Mouse (Mus musculus): ENCODE measurements around the gene Rnf220. TPM values are rescaled to one million over a fixed set of nuclear protein-coding genes. Genes with fewer than 3 reads are reported as not detected.
A peak's percentile ranks its signal among the peaks of the same experiment; 100 is the strongest.

The Rnf220 gene
- polyA plus RNA-seq, 1 experiment from 2014 or later = 55.5 TPM

DNA sequence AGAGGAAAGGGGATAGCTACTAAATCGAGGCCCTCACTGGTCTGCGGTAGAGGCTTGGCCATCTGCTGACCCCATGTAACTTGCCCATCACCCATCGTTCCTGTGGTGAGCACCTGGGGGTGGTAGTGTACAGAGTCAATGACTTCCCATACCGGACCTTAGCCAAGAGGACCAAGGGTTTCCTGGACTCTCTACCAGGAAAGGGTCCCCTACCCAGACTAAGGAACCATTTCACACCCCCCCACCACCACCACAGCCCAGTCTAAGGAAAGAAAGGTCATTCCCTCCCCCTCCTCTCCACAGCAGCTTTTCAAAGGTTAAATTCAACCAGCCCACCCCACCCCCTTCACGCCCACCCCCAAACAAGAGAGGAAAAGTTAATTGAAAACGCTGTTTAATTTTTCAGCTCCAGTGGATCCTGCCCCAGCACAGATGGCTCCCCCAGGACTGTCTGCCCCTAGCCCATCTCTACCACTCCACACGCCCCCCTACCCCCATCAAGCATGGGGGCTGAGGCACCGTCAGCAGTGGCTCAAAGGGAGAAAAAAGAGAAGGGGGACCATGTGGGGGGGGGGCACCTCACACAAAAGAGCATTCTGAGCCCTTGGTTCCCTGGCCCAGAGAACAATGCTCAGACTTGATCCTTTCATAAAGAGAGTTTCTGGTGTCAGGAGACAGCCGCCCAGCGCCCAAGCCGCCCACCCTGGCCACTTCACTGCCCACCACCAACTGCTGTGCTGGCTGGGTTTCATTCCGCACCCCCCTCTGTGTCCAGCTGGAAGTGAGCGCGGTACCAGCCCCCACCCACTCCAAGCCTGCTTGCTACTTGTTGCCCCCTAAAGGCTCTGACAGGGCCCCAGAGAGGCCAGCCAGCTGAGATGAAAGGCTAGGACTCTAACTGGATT, 87.5 kb downstream of the Rnf220 start:
- Histone ChIP-seq H3K9ac (ENCODE audit: low read depth, low read length) (no peak overlapping the region), H3K36me3 (ENCODE audit: control insufficient read depth, insufficient read depth, low read length) (no peaks in the 10 kb centered on the region), H3K27me3 (ENCODE audit: control insufficient read depth, insufficient read depth, low read length) (peaks cover 74% of the 10 kb centered on the region), H3K27ac (ENCODE audit: low read depth, low read length) (peak overlapping the region; percentile 60), H3K4me2 (replicated peaks; ENCODE audit: low read depth, low read length) (no peak overlapping the region), H3K9me3 (ENCODE audit: control insufficient read depth, low read length) (no peaks in the 10 kb centered on the region), H3K4me3 (ENCODE audit: low read depth, low read length) (no peak overlapping the region), H3K4me1 (replicated peaks; ENCODE audit: control insufficient read depth, insufficient read depth, low read length) (peaks cover 16% of the 10 kb centered on the region)
- ATAC-seq (ENCODE audit: low FRiP score) (peak; percentile 86), DNase-seq (ENCODE audit: low spot score) (peak; percentile 67)
- 22% methylated on average over 14 of the region's 14 CpGs for WGBS

DNA sequence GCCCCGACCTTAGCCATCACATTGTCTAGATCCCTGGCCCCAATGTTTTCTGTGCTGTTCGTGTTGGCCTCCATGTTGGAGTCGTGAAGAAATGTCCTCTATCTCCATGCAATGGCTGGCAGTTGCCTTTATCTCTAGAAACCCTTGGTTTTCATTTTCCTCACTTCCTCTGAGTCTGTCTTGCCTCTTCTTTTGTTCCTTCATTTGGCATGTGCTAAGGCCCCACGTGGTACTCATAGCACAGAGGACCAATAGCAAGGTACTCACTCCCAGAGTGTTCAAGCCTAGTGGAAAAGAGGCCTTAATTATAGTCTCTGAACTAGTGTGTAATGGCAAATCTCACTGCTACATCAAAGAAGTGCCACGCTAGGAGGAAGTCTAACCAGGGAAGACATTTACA, 88.9 kb downstream of the Rnf220 start:
- H3K4me1 ChIP-seq (replicated peaks; ENCODE audit: control insufficient read depth, insufficient read depth, low read length) = peaks cover 16% of the 10 kb centered on the region
- no peak for ATAC-seq (ENCODE audit: low FRiP score)
- no peak overlapping the region for H3K27ac ChIP-seq (ENCODE audit: low read depth, low read length)
- H3K27me3 ChIP-seq (ENCODE audit: control insufficient read depth, insufficient read depth, low read length) = peaks cover 74% of the 10 kb centered on the region
- WGBS = 74% methylated on average over 5 of the region's 5 CpGs
- H3K4me3 ChIP-seq (ENCODE audit: low read depth, low read length) = no peak overlapping the region
- no peak overlapping the region for H3K4me2 ChIP-seq (replicated peaks; ENCODE audit: low read depth, low read length)
- H3K9me3 ChIP-seq (ENCODE audit: control insufficient read depth, low read length) = no peaks in the 10 kb centered on the region
- no peak for DNase-seq (ENCODE audit: low spot score)
- H3K36me3 ChIP-seq (ENCODE audit: control insufficient read depth, insufficient read depth, low read length) = no peaks in the 10 kb centered on the region
- H3K9ac ChIP-seq (ENCODE audit: low read depth, low read length) = no peak overlapping the region

DNA sequence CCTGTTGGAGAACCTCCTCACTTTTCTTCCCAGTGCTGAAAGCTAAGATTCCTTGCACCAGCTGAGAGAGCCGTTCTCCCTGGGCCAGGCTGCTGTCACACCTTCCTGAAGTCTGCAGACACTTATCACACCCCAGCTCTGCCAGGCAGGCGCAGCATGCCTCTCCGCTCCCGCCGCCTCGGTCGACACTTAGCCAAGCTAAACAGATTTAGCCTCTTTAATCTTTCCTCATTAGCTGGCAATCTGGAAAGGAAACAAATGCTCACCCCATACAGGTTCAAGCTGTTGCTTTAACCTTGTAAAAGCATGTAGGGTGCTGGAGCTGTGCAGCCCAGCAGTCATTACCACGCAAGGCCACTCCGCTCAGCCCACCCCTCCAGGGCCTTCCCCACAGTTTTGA, 90.9 kb downstream of the Rnf220 start:
- ATAC-seq (ENCODE audit: low FRiP score) (no peak), DNase-seq (ENCODE audit: low spot score) (no peak)
- no peak overlapping the region for H3K9ac ChIP-seq (ENCODE audit: low read depth, low read length)
- WGBS = 50% methylated on average over 9 of the region's 9 CpGs
- no peak overlapping the region for H3K27ac ChIP-seq (ENCODE audit: low read depth, low read length)
- H3K4me1 ChIP-seq (replicated peaks; ENCODE audit: control insufficient read depth, insufficient read depth, low read length) = peaks cover 13% of the 10 kb centered on the region
- H3K4me2 ChIP-seq (replicated peaks; ENCODE audit: low read depth, low read length) = no peak overlapping the region
- no peaks in the 10 kb centered on the region for H3K9me3 ChIP-seq (ENCODE audit: control insufficient read depth, low read length)
- no peaks in the 10 kb centered on the region for H3K36me3 ChIP-seq (ENCODE audit: control insufficient read depth, insufficient read depth, low read length)
- H3K27me3 ChIP-seq (ENCODE audit: control insufficient read depth, insufficient read depth, low read length) = peaks cover 86% of the 10 kb centered on the region
- no peak overlapping the region for H3K4me3 ChIP-seq (ENCODE audit: low read depth, low read length)

DNA sequence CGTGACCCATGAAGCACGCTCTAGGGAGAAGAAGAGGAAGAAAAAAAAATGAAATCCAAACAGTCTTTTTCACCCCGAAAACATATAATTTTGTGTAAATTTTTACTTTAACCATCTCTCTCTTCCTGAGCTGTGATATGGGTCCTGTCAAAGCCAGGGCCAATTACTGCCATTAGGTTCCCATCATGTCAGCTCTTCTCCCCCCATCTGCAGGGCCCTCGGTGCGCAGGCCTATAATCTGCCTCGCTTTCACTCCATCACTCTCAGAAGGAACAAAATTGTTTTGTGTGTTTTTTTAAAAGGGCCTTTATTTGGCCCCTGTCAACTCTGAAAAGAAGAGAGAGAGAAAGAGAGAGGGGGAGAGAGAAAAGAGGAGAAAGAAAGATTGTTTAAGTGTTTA, 91.6 kb downstream of the Rnf220 start:
- Histone ChIP-seq H3K27me3 (ENCODE audit: control insufficient read depth, insufficient read depth, low read length) (peaks cover 84% of the 10 kb centered on the region), H3K36me3 (ENCODE audit: control insufficient read depth, insufficient read depth, low read length) (no peaks in the 10 kb centered on the region), H3K4me1 (replicated peaks; ENCODE audit: control insufficient read depth, insufficient read depth, low read length) (peaks cover 11% of the 10 kb centered on the region), H3K9me3 (ENCODE audit: control insufficient read depth, low read length) (no peaks in the 10 kb centered on the region), H3K9ac (ENCODE audit: low read depth, low read length) (no peak overlapping the region), H3K4me2 (replicated peaks; ENCODE audit: low read depth, low read length) (no peak overlapping the region), H3K4me3 (ENCODE audit: low read depth, low read length) (no peak overlapping the region), H3K27ac (ENCODE audit: low read depth, low read length) (no peak overlapping the region)
- WGBS = 70% methylated on average over 6 of the region's 6 CpGs
- ATAC-seq (ENCODE audit: low FRiP score) (no peak), DNase-seq (ENCODE audit: low spot score) (no peak)

DNA sequence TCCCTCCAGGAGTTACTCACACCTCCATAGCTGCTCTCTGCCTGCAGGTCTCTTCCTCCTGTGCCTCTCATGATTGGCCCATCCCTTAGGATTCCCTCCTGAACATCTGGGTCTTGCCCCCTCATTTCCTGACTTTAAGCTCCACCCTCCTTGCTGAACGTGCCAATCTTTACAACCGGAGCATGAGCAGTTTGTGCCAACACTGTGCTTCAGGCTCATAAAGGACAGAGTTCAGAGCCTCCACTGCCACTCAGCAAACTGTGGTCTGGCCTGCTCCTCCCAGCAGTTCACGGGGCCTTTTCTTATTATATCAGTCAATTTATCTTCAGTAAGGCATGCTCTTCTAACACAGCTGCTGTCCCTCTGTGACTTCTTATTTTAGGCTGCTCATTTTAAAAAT, 93.4 kb downstream of the Rnf220 start:
- H3K4me1 ChIP-seq (replicated peaks; ENCODE audit: control insufficient read depth, insufficient read depth, low read length) = 0 out of 2 replicates have a peak, but pooled peaks cover 3% of the 10 kb centered on the region
- no peak overlapping the region for H3K4me2 ChIP-seq (replicated peaks; ENCODE audit: low read depth, low read length)
- no peak overlapping the region for H3K4me3 ChIP-seq (ENCODE audit: low read depth, low read length)
- H3K9me3 ChIP-seq (ENCODE audit: control insufficient read depth, low read length) = no peaks in the 10 kb centered on the region
- 60% methylated on average over 3 of the region's 3 CpGs for WGBS
- peaks cover 83% of the 10 kb centered on the region for H3K27me3 ChIP-seq (ENCODE audit: control insufficient read depth, insufficient read depth, low read length)
- H3K27ac ChIP-seq (ENCODE audit: low read depth, low read length) = no peak overlapping the region
- DNase-seq (ENCODE audit: low spot score) = no peak
- no peaks in the 10 kb centered on the region for H3K36me3 ChIP-seq (ENCODE audit: control insufficient read depth, insufficient read depth, low read length)
- H3K9ac ChIP-seq (ENCODE audit: low read depth, low read length) = no peak overlapping the region
- ATAC-seq (ENCODE audit: low FRiP score) = no peak

DNA sequence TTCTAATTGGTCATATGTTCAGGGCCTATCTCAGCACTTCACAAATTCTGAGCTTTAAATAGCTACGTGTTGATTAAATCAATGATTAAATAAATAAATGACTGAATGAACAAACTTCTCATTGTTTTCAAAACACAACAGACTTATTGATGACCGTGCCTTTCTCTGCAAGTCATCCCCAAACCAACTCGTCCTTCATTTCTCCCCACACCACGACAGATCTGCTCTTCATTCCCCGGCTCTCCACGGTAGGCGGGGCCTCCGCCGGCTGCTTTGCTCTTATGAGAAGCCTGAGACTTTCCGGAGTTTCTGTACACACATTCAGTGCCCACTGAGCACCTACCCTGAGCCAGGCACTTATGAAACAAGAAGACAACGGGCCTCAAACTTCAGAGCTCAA, 99.7 kb downstream of the Rnf220 start:
- ATAC-seq (ENCODE audit: low FRiP score) (no peak), DNase-seq (ENCODE audit: low spot score) (no peak)
- H3K4me3 ChIP-seq (ENCODE audit: low read depth, low read length) = no peak overlapping the region
- H3K36me3 ChIP-seq (ENCODE audit: control insufficient read depth, insufficient read depth, low read length) = no peaks in the 10 kb centered on the region
- WGBS = 69% methylated on average over 11 of the region's 11 CpGs
- no peak overlapping the region for H3K9ac ChIP-seq (ENCODE audit: low read depth, low read length)
- H3K4me1 ChIP-seq (replicated peaks; ENCODE audit: control insufficient read depth, insufficient read depth, low read length) = peaks cover 9% of the 10 kb centered on the region
- H3K4me2 ChIP-seq (replicated peaks; ENCODE audit: low read depth, low read length) = no peak overlapping the region
- H3K27me3 ChIP-seq (ENCODE audit: control insufficient read depth, insufficient read depth, low read length) = peaks cover 86% of the 10 kb centered on the region
- no peak overlapping the region for H3K27ac ChIP-seq (ENCODE audit: low read depth, low read length)
- no peaks in the 10 kb centered on the region for H3K9me3 ChIP-seq (ENCODE audit: control insufficient read depth, low read length)

DNA sequence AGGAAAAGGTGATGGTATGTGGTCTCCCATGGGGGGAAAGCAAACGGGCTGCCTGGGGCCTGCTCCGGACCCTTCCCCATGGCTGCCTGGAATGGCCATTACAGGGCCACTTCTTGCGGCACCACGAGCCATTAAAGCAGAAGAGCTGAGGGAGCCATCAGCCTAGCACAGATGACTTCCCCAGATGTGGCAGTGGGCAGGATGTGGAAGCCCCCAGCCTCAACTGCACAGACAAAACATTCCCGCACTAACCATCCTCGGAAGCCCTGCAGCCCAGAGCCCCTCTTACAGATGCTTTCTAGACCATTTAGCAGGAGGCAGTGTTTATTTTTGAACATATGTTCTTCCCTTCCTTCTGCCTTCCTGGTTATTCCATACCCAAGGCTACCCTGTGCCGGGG, 103.8 kb downstream of the Rnf220 start:
- no peak for DNase-seq (ENCODE audit: low spot score)
- Histone ChIP-seq H3K4me1 (replicated peaks; ENCODE audit: control insufficient read depth, insufficient read depth, low read length) (peaks cover 17% of the 10 kb centered on the region), H3K4me2 (replicated peaks; ENCODE audit: low read depth, low read length) (no peak overlapping the region), H3K9me3 (ENCODE audit: control insufficient read depth, low read length) (no peaks in the 10 kb centered on the region), H3K27me3 (ENCODE audit: control insufficient read depth, insufficient read depth, low read length) (peaks cover 79% of the 10 kb centered on the region), H3K36me3 (ENCODE audit: control insufficient read depth, insufficient read depth, low read length) (no peaks in the 10 kb centered on the region), H3K4me3 (ENCODE audit: low read depth, low read length) (no peak overlapping the region), H3K9ac (ENCODE audit: low read depth, low read length) (no peak overlapping the region), H3K27ac (ENCODE audit: low read depth, low read length) (no peak overlapping the region)
- ATAC-seq (ENCODE audit: low FRiP score) = no peak
- whole genome bisulfite sequencing = 55% methylated on average over 7 of the region's 7 CpGs

DNA sequence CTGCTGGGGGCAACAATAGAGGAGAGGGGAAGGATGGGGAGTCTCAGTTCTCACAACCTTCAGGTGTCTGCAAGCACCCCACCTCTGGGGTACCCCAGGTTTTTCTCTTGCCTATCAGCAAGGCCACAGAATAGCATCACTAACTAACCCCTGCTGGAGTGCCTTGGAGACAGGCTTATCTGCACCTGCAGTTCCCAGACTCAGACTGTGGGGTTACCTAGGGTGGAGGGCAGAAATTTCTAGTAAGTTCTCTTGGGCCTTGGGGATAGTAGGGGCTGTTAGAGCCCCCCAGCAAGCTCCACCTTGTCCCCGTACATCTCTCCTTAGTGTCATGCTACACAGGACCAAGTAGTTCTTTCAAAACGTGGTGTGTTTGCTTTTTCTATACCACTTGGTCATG, 104.5 kb downstream of the Rnf220 start:
- ATAC-seq (ENCODE audit: low FRiP score) (peak; percentile 47; the same call in 1 of the 2 replicates), DNase-seq (ENCODE audit: low spot score) (no peak)
- Histone ChIP-seq H3K4me1 (replicated peaks; ENCODE audit: control insufficient read depth, insufficient read depth, low read length) (peaks cover 17% of the 10 kb centered on the region), H3K27me3 (ENCODE audit: control insufficient read depth, insufficient read depth, low read length) (peaks cover 74% of the 10 kb centered on the region), H3K27ac (ENCODE audit: low read depth, low read length) (peak overlapping the region; percentile 12; the same call in 1 of the 2 replicates), H3K9me3 (ENCODE audit: control insufficient read depth, low read length) (no peaks in the 10 kb centered on the region), H3K36me3 (ENCODE audit: control insufficient read depth, insufficient read depth, low read length) (no peaks in the 10 kb centered on the region), H3K4me3 (ENCODE audit: low read depth, low read length) (no peak overlapping the region), H3K4me2 (replicated peaks; ENCODE audit: low read depth, low read length) (no peak overlapping the region), H3K9ac (ENCODE audit: low read depth, low read length) (no peak overlapping the region)
- WGBS = 31% methylated on average over 2 of the region's 2 CpGs

DNA sequence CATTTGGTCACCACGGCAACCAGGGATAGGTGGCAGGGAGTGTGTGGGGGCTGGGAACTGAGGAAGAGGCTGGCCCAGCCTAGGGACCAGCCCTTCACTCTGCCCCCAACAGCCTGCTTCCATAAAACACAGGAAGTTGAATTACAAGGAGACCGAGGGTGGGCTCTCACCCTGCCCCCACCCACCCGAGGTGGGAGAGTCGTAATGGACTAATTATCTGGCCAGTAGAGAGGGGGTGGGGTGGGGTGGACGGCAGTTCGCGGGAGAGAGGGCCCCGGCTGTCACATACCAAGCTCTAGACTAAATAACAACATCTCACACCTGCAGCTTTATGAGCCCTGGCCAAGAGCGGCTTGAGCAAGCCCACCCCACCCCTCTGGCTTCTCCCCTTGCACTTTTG, 104.9 kb downstream of the Rnf220 start:
- H3K27ac ChIP-seq (ENCODE audit: low read depth, low read length) = peak overlapping the region; percentile 12; the same call in 1 of the 2 replicates
- no peak overlapping the region for H3K4me3 ChIP-seq (ENCODE audit: low read depth, low read length)
- peak; percentile 61 for ATAC-seq (ENCODE audit: low FRiP score)
- 3% methylated on average over 8 of the region's 9 CpGs for WGBS
- H3K4me1 ChIP-seq (replicated peaks; ENCODE audit: control insufficient read depth, insufficient read depth, low read length) = peaks cover 17% of the 10 kb centered on the region
- H3K27me3 ChIP-seq (ENCODE audit: control insufficient read depth, insufficient read depth, low read length) = peaks cover 72% of the 10 kb centered on the region
- H3K9ac ChIP-seq (ENCODE audit: low read depth, low read length) = no peak overlapping the region
- no peaks in the 10 kb centered on the region for H3K9me3 ChIP-seq (ENCODE audit: control insufficient read depth, low read length)
- no peaks in the 10 kb centered on the region for H3K36me3 ChIP-seq (ENCODE audit: control insufficient read depth, insufficient read depth, low read length)
- H3K4me2 ChIP-seq (replicated peaks; ENCODE audit: low read depth, low read length) = 0 out of 2 replicates have a peak overlapping the region, but pooled peaks have one; percentile 8
- no peak for DNase-seq (ENCODE audit: low spot score)

Data from hindbrain, embryonic 11.5 days (tissue).